In the genomic region with DNA sequence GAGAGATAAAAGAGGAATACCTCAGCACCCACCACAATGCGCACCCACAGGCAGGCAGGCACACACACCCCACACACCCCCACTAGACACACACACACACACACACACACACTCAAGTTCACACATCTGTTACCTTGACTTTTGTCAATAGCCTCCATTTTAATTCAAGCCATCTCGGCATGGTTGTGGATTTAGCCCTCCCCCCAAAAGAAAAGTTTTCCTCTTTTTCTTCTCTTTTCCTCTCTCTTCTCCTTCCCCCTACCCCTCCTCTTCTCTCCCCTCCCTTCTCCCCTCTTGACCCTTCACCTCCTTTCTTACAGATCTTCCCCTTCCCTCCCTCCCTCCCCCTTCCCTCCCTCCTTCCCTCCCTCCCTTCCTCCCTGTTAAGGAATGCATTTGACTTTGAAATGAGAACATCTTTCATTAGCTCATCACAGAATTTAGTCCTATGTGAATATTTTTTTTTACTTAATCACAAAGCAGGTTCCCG, we compare ENCODE assay signal across 8 mouse cellular contexts.
DNase-seq lines count a peak whose midpoint lies in the region; ATAC-seq and TF ChIP-seq lines count a peak whose summit lies in the region.

No protein-coding gene starts in this region.

- WGBS in lung, embryonic 14.5 days, result 13% methylated on average over 3 of the region's 3 CpGs
- 23% methylated on average over 3 of the region's 3 CpGs for WGBS in embryonic facial prominence, embryonic 15.5 days
- under 1% methylated on average over 3 of the region's 3 CpGs for WGBS in limb, embryonic 10.5 days
- WGBS in neural tube, embryonic 15.5 days, result 21% methylated on average over 3 of the region's 3 CpGs

- peaks cover 46% of the 10 kb centered on the region for H3K4me1 ChIP-seq in lung, embryonic 14.5 days (ENCODE audit: insufficient read depth)
- H3K4me1 ChIP-seq in embryonic facial prominence, embryonic 15.5 days, result peaks cover 65% of the 10 kb centered on the region
- H3K4me1 ChIP-seq in limb, embryonic 10.5 days, result peaks cover 83% of the 10 kb centered on the region
- peaks cover 67% of the 10 kb centered on the region for H3K4me1 ChIP-seq in neural tube, embryonic 15.5 days

- ATAC-seq in lung, embryonic 14.5 days (ENCODE audit: insufficient read depth), result no peak
- ATAC-seq in embryonic facial prominence, embryonic 15.5 days (ENCODE audit: insufficient number of reproducible peaks, low FRiP score, low TSS enrichment, low read depth), result no peak
- ATAC-seq in neural tube, embryonic 15.5 days (ENCODE audit: low FRiP score), result no peak
- ATAC-seq in CD4-positive, CD25-positive, alpha-beta regulatory T cell, adult 4 months, result no peak

- H3K4me3 ChIP-seq in lung, embryonic 14.5 days (ENCODE audit: low read depth, low read length), result no peak overlapping the region
- no peak overlapping the region for H3K4me3 ChIP-seq in embryonic facial prominence, embryonic 15.5 days (replicated peaks)
- H3K4me3 ChIP-seq in limb, embryonic 10.5 days, result peak overlapping the region; percentile 44
- H3K4me3 ChIP-seq in neural tube, embryonic 15.5 days (replicated peaks), result no peak overlapping the region

- no peak for TF ChIP-seq CTCF in lung, embryonic 14.5 days (IDR thresholded peaks at IDR 0.05; ENCODE audit: low read depth)

- peak overlapping the region; percentile 45 for H3K4me2 ChIP-seq in lung, embryonic 14.5 days
- peak overlapping the region; percentile 38 for H3K4me2 ChIP-seq in embryonic facial prominence, embryonic 15.5 days (replicated peaks)
- H3K4me2 ChIP-seq in neural tube, embryonic 15.5 days, result peak overlapping the region; percentile 41; the same call in 1 of the 2 replicates

- 0 out of 2 replicates have a peak, but pooled peaks cover 3% of the 10 kb centered on the region for H3K27me3 ChIP-seq in lung, embryonic 14.5 days (ENCODE audit: insufficient read depth, low read length)
- no peaks in the 10 kb centered on the region for H3K27me3 ChIP-seq in embryonic facial prominence, embryonic 15.5 days
- peaks cover 14% of the 10 kb centered on the region; the same call in 1 of the 2 replicates for H3K27me3 ChIP-seq in limb, embryonic 10.5 days (ENCODE audit: low read depth, poor library complexity, severe bottlenecking)
- peaks cover 19% of the 10 kb centered on the region for H3K27me3 ChIP-seq in neural tube, embryonic 15.5 days (replicated peaks)

- peak overlapping the region; percentile 95 for H3K27ac ChIP-seq in lung, embryonic 14.5 days (ENCODE audit: low read depth)
- peak overlapping the region; percentile 89 for H3K27ac ChIP-seq in embryonic facial prominence, embryonic 15.5 days (replicated peaks)
- H3K27ac ChIP-seq in limb, embryonic 10.5 days, result peak overlapping the region; percentile 95
- peak overlapping the region; percentile 79 for H3K27ac ChIP-seq in neural tube, embryonic 15.5 days (replicated peaks)

- no peak overlapping the region for H3K9ac ChIP-seq in lung, embryonic 14.5 days
- H3K9ac ChIP-seq in embryonic facial prominence, embryonic 15.5 days, result no peak overlapping the region
- no peak overlapping the region for H3K9ac ChIP-seq in neural tube, embryonic 15.5 days (replicated peaks)

- no peaks in the 10 kb centered on the region for H3K36me3 ChIP-seq in lung, embryonic 14.5 days (ENCODE audit: insufficient read depth)
- H3K36me3 ChIP-seq in embryonic facial prominence, embryonic 15.5 days, result no peaks in the 10 kb centered on the region
- no peaks in the 10 kb centered on the region for H3K36me3 ChIP-seq in limb, embryonic 10.5 days
- no peaks in the 10 kb centered on the region for H3K36me3 ChIP-seq in neural tube, embryonic 15.5 days

- peak; percentile 49 for DNase-seq in lung, embryonic 14.5 days
- no peak for DNase-seq in lung, adult 18-20 months
- DNase-seq in limb, embryonic 10.5 days (ENCODE audit: low spot score), result no peak
- no peak for DNase-seq in layer of hippocampus, postnatal 36 days
- no peak for DNase-seq in left cerebral cortex, adult 11 months (ENCODE audit: low spot score)

- H3K9me3 ChIP-seq in lung, embryonic 14.5 days (ENCODE audit: low read depth, low read length), result no peaks in the 10 kb centered on the region
- H3K9me3 ChIP-seq in embryonic facial prominence, embryonic 15.5 days (replicated peaks), result no peaks in the 10 kb centered on the region
- H3K9me3 ChIP-seq in limb, embryonic 10.5 days (replicated peaks), result no peaks in the 10 kb centered on the region
- no peaks in the 10 kb centered on the region for H3K9me3 ChIP-seq in neural tube, embryonic 15.5 days (replicated peaks)
